Mouse (Mus musculus) cerebellum, adult 11-12 months (tissue): Measurements from ENCODE around the gene Hebp1.
A peak's percentile ranks its signal among the peaks of the same experiment; 100 is the strongest.

Experiments
- DNase-seq: peaks from one replicate; pipeline ENCODE4 v3.0.0; 2022

Gene Hebp1

GRCm38 (mm10) chr6:135196707-135197106, 1.1 kb downstream of the Hebp1 start:
- DNase-seq, result no peak

GRCm38 (mm10) chr6:135194907-135195306, 2.9 kb downstream of the Hebp1 start:
- DNase-seq, result no peak

- no peak for DNase-seq
These were observed 4.1 kb downstream of the Hebp1 start for GRCm38 (mm10) chr6:135193733-135194132.

DNA sequence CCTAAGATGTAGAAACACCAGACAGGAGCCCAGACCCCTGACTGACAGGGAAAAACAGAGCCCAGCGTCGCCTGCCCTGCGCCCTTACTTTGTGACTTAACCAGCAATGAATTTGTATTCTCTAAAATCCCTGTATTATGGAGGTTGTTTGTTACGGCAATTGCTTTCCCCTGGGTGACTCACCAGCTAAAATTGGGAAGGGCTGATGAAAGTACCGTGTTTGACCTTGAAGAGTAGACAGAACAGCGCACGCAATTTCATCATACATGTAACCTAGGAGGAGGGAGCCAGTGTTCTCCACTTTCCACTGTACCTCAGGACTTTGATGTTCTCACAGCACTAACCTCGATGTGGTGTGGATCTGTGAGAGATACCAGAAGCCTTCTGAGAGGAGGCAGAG, 4.8 kb downstream of the Hebp1 start:
- no peak for DNase-seq

DNA sequence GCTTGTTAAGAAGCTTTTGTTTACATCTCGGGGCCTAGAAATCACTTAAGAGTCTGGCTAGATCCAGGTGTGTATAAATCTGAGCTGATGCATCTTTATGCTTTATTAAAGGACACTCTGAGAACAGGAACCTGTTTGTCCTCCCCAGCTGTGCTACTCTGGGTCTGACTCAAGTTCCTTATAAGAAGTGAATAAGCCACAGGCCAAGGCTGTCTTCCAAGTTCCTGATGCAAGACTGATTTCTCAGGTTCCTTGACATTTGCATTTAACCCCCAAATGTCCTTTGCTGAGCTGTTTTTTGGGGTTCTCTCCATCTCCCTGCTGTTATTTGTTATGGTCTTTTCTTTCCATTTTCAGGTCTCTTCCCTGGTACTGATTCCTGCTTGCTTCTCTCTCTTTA, 5.9 kb downstream of the Hebp1 start:
- no peak for DNase-seq

GRCm38 (mm10) chr6:135190122-135190521, 7.7 kb downstream of the Hebp1 start:
- DNase-seq, result no peak

GRCm38 (mm10) chr6:135188629-135189028, 9.2 kb downstream of the Hebp1 start:
- DNase-seq, result no peak

GRCm38 (mm10) chr6:135187076-135187917, 10.5 kb downstream of the Hebp1 start:
- DNase-seq, result no peak

DNA sequence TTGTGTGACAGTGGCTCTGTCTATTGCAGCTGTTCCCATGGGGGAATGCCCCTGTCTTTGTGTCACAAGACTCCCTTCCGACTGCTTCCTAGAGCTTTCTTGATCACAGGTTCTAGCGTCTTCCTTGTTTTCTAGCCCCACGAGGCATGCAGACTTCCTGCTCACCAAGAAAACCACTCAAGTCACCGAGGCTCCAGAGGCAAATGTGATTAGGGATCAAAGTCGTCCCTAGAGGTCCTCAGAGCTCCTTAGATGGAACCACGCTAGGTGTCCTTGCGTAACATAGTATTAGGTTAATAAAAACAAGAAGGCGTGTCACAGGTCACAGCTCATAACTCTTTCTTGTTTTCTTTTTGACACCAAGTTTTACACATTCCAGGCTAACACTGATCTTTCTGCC, 13.9 kb downstream of the Hebp1 start:
- DNase-seq, result no peak

DNA sequence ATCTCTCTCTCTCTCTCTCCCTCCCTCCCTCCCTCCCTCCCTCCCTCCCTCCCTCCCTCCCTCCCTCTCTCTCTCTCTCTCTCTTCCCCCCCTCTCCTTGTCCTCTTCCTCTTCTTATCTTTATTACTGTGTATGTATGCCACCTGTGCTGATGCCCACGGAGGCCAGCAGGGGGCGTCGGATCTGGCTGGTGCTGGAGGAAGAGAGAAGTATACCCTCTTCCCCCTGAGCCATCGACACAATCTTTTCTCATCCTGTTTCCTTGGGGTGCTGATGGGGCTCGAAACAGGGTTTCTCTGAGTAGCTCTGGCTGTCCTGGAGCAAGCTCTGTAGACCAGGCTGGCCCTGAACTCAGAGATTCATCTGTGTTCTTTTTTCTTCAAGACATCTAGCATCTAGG, 14.9 kb downstream of the Hebp1 start:
- DNase-seq, result no peak

DNA sequence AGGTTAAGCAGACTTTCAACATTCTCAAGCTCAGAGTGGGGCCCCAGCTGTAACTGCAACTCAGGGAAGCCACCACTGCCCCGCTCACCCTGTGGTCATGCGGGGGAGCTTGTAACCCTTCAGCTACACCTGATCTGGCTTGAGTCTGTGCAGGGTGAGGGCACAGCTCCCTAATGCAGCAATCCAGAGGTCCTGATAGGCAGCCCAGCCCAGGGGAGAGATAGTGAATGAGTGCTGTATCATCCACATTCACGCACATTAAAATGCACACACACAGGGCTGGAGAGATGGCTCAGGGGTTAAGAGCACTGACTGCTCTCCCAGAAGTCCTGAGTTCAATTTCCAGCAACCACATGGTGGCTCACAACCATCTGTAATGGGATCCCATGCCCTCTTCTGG, 19.2 kb downstream of the Hebp1 start:
- DNase-seq, result no peak

- DNase-seq, result no peak
These were observed 20.6 kb downstream of the Hebp1 start for GRCm38 (mm10) chr6:135177271-135177670.

DNA sequence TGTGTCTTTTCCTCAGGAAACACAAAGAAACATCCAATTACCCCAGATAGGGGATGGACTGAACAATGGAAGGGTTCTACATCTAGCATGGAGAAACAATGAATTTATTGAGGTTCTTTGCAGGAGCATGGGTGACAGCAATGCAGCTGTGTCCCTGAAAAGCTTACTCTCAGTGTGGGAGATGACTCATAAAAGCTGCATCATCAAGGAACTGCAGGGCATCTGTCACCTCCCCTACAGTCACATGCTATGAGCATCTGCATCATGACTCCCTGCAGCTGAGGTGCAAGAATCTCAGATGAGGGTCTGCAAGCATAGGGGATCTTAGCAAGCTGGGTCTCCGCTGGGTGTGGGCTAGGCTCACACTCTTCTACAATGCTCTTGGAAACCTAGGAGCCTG, 22.8 kb downstream of the Hebp1 start:
- no peak for DNase-seq

GRCm38 (mm10) chr6:135171736-135172135, 26.1 kb downstream of the Hebp1 start:
- DNase-seq, result no peak

GRCm38 (mm10) chr6:135169246-135169645, 28.6 kb downstream of the Hebp1 start:
- DNase-seq, result no peak

DNA sequence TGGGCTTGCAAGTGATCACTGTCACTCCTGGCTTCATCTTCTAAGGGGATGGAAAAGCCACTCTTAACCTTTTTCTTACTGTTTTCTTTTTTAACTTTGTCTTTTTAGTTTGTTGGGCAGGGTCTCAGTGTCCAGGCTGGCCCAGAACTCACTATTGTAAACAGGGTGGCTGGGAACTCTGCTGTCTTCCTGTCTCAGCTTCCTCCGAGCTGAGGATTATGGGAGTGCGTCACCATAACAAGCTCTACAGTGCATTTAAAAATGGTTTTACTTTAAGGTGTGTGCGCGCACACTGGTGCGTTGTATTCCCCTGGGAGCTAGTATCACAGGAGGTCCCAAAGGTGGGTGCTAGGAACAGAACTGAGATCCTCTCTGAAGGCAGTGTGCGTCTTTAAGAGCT, 29.4 kb downstream of the Hebp1 start:
- peak; percentile 16 for DNase-seq

- DNase-seq, result peak; percentile 76
These were observed 30.2 kb downstream of the Hebp1 start for GRCm38 (mm10) chr6:135167380-135168311.

- DNase-seq, result no peak
These were observed 31.1 kb downstream of the Hebp1 start for GRCm38 (mm10) chr6:135166712-135167111.

GRCm38 (mm10) chr6:135166262-135166661, 31.6 kb downstream of the Hebp1 start:
- no peak for DNase-seq

DNA sequence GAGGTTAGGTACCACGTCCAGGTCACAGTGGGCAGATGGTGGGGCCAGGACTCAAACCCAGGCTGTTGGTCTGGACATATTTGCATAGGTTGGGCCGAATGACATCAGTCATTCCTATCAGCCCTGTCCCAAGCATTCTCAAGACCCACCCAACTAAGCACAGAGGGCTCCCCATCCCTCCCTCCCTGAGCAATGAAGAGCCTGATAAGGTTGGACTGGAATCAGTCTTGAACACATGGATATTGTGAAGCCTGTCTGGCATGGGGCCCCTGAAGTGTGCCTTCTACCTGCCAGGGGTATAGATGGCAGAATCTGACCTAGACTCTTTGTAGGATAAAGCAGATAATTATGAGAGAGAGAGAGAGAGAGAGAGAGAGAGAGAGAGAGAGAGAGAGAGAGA, 32.1 kb downstream of the Hebp1 start:
- DNase-seq, result no peak

- DNase-seq, result no peak
These were observed 32.6 kb downstream of the Hebp1 start for GRCm38 (mm10) chr6:135165191-135165590.

DNA sequence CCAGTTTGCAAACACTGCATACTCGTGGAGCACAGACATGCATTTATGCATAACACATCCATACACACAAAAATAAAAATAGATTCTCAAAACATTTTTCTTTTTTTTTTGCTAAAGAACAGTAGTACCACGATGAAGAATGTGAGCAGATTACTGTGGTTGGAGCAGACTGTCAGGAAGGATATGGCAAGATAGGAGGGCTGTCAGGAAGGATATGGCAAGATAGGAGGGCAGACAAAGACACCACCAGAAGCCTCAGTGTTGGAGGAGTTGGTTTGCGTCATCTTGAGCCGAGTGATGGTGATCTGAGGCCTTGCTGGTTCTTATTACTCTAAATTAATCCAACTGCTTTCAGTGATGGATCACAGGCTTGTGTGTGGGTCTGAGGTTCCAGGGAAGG, 35.0 kb downstream of the Hebp1 start:
- DNase-seq, result no peak

GRCm38 (mm10) chr6:135162311-135162710, 35.5 kb downstream of the Hebp1 start:
- no peak for DNase-seq

GRCm38 (mm10) chr6:135161356-135161755, 36.5 kb downstream of the Hebp1 start:
- DNase-seq, result no peak
